In the genomic region with DNA sequence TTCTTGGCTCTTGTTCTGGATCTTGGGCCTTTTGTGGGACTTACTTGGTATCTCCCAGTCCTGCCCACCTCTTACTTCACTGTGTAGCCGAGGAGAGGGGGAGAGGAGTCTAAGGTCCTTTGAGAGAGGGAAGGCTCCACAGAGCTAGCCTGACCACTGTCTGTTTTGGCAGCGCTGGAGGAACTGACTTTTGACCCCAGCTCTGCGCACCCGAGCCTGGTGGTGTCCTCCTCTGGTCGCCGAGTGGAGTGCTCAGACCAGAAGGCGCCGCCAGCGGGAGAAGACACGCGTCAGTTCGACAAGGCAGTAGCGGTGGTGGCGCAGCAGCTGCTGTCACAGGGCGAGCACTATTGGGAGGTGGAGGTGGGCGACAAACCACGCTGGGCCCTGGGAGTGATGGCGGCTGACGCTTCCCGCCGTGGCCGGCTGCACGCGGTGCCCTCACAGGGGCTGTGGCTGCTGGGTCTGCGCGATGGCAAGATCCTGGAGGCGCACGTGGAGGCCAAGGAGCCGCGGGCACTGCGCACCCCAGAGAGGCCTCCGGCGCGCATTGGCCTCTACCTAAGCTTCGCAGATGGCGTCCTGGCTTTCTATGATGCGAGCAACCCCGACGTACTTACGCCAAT, we compare ENCODE assay signal across 8 mouse cellular contexts. TPM values are rescaled to one million over a fixed set of nuclear protein-coding genes. Genes with fewer than 3 reads are reported as not detected.
DNase-seq lines count a peak whose midpoint lies in the region; ATAC-seq and TF ChIP-seq lines count a peak whose summit lies in the region.

No protein-coding gene starts in this region.

- TF ChIP-seq EP300 in lung, postnatal 0 days (IDR thresholded peaks at IDR 0.05) = no peak

- TF ChIP-seq POLR2A in myocyte (IDR thresholded peaks at IDR 0.05; ENCODE audit: insufficient read length, low read depth) = no peak

- TF ChIP-seq CTCF in lung, postnatal 0 days (IDR thresholded peaks at IDR 0.05) = no peak

- 0 out of 2 replicates have a peak, but pooled peaks have one; percentile 19 for ATAC-seq in lung, postnatal 0 days
- no peak for ATAC-seq in embryonic facial prominence, embryonic 12.5 days (ENCODE audit: insufficient number of reproducible peaks, insufficient read depth, low FRiP score, low TSS enrichment)
- no peak for ATAC-seq in erythroid progenitor cell, adult 5-6 weeks (replicated peaks; ENCODE audit: low FRiP score, poor library complexity, severe bottlenecking)
- no peak for ATAC-seq in inflammation-experienced regulatory T-cells, adult 6 months

- H3ac ChIP-seq in myocyte (ENCODE audit: control insufficient read depth, insufficient read length) = no peak overlapping the region

- no peak overlapping the region for H3K9ac ChIP-seq in lung, postnatal 0 days (replicated peaks; ENCODE audit: low read depth)
- no peak overlapping the region for H3K9ac ChIP-seq in embryonic facial prominence, embryonic 12.5 days

- H3K79me2 ChIP-seq in myocyte (ENCODE audit: control insufficient read depth, insufficient read depth) = peaks cover 8% of the 10 kb centered on the region

- no peak overlapping the region for H3K27ac ChIP-seq in lung, postnatal 0 days (ENCODE audit: low read length)
- H3K27ac ChIP-seq in embryonic facial prominence, embryonic 12.5 days = no peak overlapping the region

- no peak overlapping the region; the same call in 1 of the 2 replicates for H3K4me2 ChIP-seq in lung, postnatal 0 days (replicated peaks; ENCODE audit: low read depth, low read length)
- peak overlapping the region; percentile 19; the same call in 1 of the 2 replicates for H3K4me2 ChIP-seq in embryonic facial prominence, embryonic 12.5 days (replicated peaks)
- H3K4me2 ChIP-seq in myocyte (ENCODE audit: low read depth) = no peak overlapping the region

- H3K36me3 ChIP-seq in lung, postnatal 0 days (ENCODE audit: insufficient read depth, low read length) = no peaks in the 10 kb centered on the region
- no peaks in the 10 kb centered on the region for H3K36me3 ChIP-seq in embryonic facial prominence, embryonic 12.5 days
- peaks cover 18% of the 10 kb centered on the region for H3K36me3 ChIP-seq in myocyte (ENCODE audit: control insufficient read depth, insufficient read depth)

- DNase-seq in lung, postnatal 0 days (ENCODE audit: low spot score) = no peak
- no peak for DNase-seq in lung, adult 18-20 months
- peak; percentile 44 to 60 for DNase-seq in kidney, postnatal 36 days
- DNase-seq in left cerebral cortex, adult 9 months (ENCODE audit: low spot score in 2 of 2) = no peak

- WGBS in lung, postnatal 0 days = 47% methylated on average over 40 of the region's 40 CpGs
- WGBS in embryonic facial prominence, embryonic 12.5 days = 45% methylated on average over 40 of the region's 40 CpGs

- H3K9me3 ChIP-seq in lung, postnatal 0 days (ENCODE audit: low read length) = no peaks in the 10 kb centered on the region
- no peaks in the 10 kb centered on the region for H3K9me3 ChIP-seq in embryonic facial prominence, embryonic 12.5 days

- no peak overlapping the region for H3K4me3 ChIP-seq in lung, postnatal 0 days (ENCODE audit: low read depth, low read length)
- H3K4me3 ChIP-seq in embryonic facial prominence, embryonic 12.5 days = no peak overlapping the region
- H3K4me3 ChIP-seq in myocyte = no peak overlapping the region

- no peaks in the 10 kb centered on the region for H3K4me1 ChIP-seq in lung, postnatal 0 days (ENCODE audit: insufficient read depth, low read depth, low read length)
- peaks cover 11% of the 10 kb centered on the region for H3K4me1 ChIP-seq in embryonic facial prominence, embryonic 12.5 days

- no peaks in the 10 kb centered on the region for H3K27me3 ChIP-seq in lung, postnatal 0 days (replicated peaks; ENCODE audit: insufficient read depth, low read length)
- peaks cover 5% of the 10 kb centered on the region for H3K27me3 ChIP-seq in embryonic facial prominence, embryonic 12.5 days
- H3K27me3 ChIP-seq in myocyte (ENCODE audit: control insufficient read depth, insufficient read depth, insufficient read length) = no peaks in the 10 kb centered on the region

TF ChIP-seq in myocyte, 11 proteins besides CTCF, POLR2A, EP300 and RAD21:
- TF ChIP-seq POLR2AphosphoS2 (IDR thresholded peaks at IDR 0.05; ENCODE audit: insufficient read length, low read depth) (peak; percentile 41), USF1 (IDR thresholded peaks at IDR 0.05; ENCODE audit: low read depth) (no peak), MAX (IDR thresholded peaks at IDR 0.05; ENCODE audit: low read depth) (no peak)

RNA-seq across cellular contexts. Expression of gene Trim72, which starts 6.1 kb away (rescaled TPM):
- 0.14 and 0.19 TPM in 2 replicates for polyA plus RNA-seq in lung, postnatal 0 days (2015; fragmentation: Nextera tagmentation; extraction: Ambion mirVana)
- polyA plus RNA-seq in embryonic facial prominence, embryonic 12.5 days (2016; fragmentation: Nextera tagmentation; extraction: Ambion mirVana) = 0.34 and 0.45 TPM in 2 replicates
- polyA plus RNA-seq in myocyte (2012; fragmentation: generic; extraction: Trizol) = 468 TPM
- not detected in 2 replicates for total RNA-seq in erythroid progenitor cell, adult 5-6 weeks (2015; ENCODE audit: low replicate concordance)
- not detected in 2 replicates for total RNA-seq in erythroid progenitor cell, adult 5-6 weeks (2017; ENCODE audit: low replicate concordance)
- not detected for polyA plus RNA-seq in inflammation-experienced regulatory T-cells, adult 6 months (2017; shearing (Covaris generic))

RNA-seq across cellular contexts. Expression of gene Pycard, which starts 16.2 kb away (rescaled TPM):
- polyA plus RNA-seq in lung, postnatal 0 days (2015; fragmentation: Nextera tagmentation; extraction: Ambion mirVana) = 33.7 and 35.3 TPM in 2 replicates
- 11.2 and 13.6 TPM in 2 replicates for polyA plus RNA-seq in embryonic facial prominence, embryonic 12.5 days (2016; fragmentation: Nextera tagmentation; extraction: Ambion mirVana)
- polyA plus RNA-seq in myocyte (2012; fragmentation: generic; extraction: Trizol) = 3.9 TPM
- 12.2 and 56.9 TPM in 2 replicates for total RNA-seq in erythroid progenitor cell, adult 5-6 weeks (2015; ENCODE audit: low replicate concordance)
- 2.2 and 5.7 TPM in 2 replicates for total RNA-seq in erythroid progenitor cell, adult 5-6 weeks (2017; ENCODE audit: low replicate concordance)
- polyA plus RNA-seq in inflammation-experienced regulatory T-cells, adult 6 months (2017; shearing (Covaris generic)) = 100 to 1,000 TPM; 229 to 406 (median 231) TPM

RNA-seq across cellular contexts. Expression of gene Fus, which starts 42.6 kb away (rescaled TPM):
- 139 and 147 TPM in 2 replicates for polyA plus RNA-seq in lung, postnatal 0 days (2015; fragmentation: Nextera tagmentation; extraction: Ambion mirVana)
- polyA plus RNA-seq in embryonic facial prominence, embryonic 12.5 days (2016; fragmentation: Nextera tagmentation; extraction: Ambion mirVana) = 582 and 594 TPM in 2 replicates
- 231 TPM for polyA plus RNA-seq in myocyte (2012; fragmentation: generic; extraction: Trizol)
- total RNA-seq in erythroid progenitor cell, adult 5-6 weeks (2015; ENCODE audit: low replicate concordance) = 125 and 187 TPM in 2 replicates
- 81.2 and 118 TPM in 2 replicates for total RNA-seq in erythroid progenitor cell, adult 5-6 weeks (2017; ENCODE audit: low replicate concordance)
- 10 to 100 TPM; 42.5 to 56.3 (median 52.6) TPM for polyA plus RNA-seq in inflammation-experienced regulatory T-cells, adult 6 months (2017; shearing (Covaris generic))

RNA-seq across cellular contexts. Expression of gene Itgam, which starts 52.6 kb away (rescaled TPM):
- 2.2 and 2.3 TPM in 2 replicates for polyA plus RNA-seq in lung, postnatal 0 days (2015; fragmentation: Nextera tagmentation; extraction: Ambion mirVana)
- 0.74 and 0.88 TPM in 2 replicates for polyA plus RNA-seq in embryonic facial prominence, embryonic 12.5 days (2016; fragmentation: Nextera tagmentation; extraction: Ambion mirVana)
- polyA plus RNA-seq in myocyte (2012; fragmentation: generic; extraction: Trizol) = 0.14 TPM
- total RNA-seq in erythroid progenitor cell, adult 5-6 weeks (2015; ENCODE audit: low replicate concordance) = 21.8 and 24.1 TPM in 2 replicates
- total RNA-seq in erythroid progenitor cell, adult 5-6 weeks (2017; ENCODE audit: low replicate concordance) = 16.9 and 19.8 TPM in 2 replicates
- polyA plus RNA-seq in inflammation-experienced regulatory T-cells, adult 6 months (2017; shearing (Covaris generic)) = 1 to 10 TPM in 2 of 3 experiments, under 1 TPM in 1; 0.09 to 1.2 (median 1.1) TPM

RNA-seq across cellular contexts. Expression of gene Gm49368, which starts 52.7 kb away (rescaled TPM):
- polyA plus RNA-seq in lung, postnatal 0 days (2015; fragmentation: Nextera tagmentation; extraction: Ambion mirVana) = 0.32 TPM in 1 of 2 replicates, not detected in the other
- polyA plus RNA-seq in embryonic facial prominence, embryonic 12.5 days (2016; fragmentation: Nextera tagmentation; extraction: Ambion mirVana) = not detected in 2 replicates
- not detected for polyA plus RNA-seq in myocyte (2012; fragmentation: generic; extraction: Trizol)
- total RNA-seq in erythroid progenitor cell, adult 5-6 weeks (2015; ENCODE audit: low replicate concordance) = not detected in 2 replicates
- not detected in 2 replicates for total RNA-seq in erythroid progenitor cell, adult 5-6 weeks (2017; ENCODE audit: low replicate concordance)
- under 1 TPM in 1 of 3 experiments, not detected in 2; 0.87 TPM for polyA plus RNA-seq in inflammation-experienced regulatory T-cells, adult 6 months (2017; shearing (Covaris generic))

Comparison
In these comparisons a context has a peak if more than half of its experiments do, and no peak if none do; other contexts are left out.
1. DNase-seq: peak in kidney, postnatal 36 days (2 of 2); none in lung, postnatal 0 days (single experiment), lung, adult 18-20 months (0 of 2) and left cerebral cortex, adult 9 months (0 of 2).
2. RNA of gene Trim72, which starts 6.1 kb away (polyA plus RNA-seq): 468 TPM in myocyte (single experiment); 0.34 to 0.45 TPM in embryonic facial prominence, embryonic 12.5 days, 0.14 to 0.19 TPM in lung, postnatal 0 days and not detected in inflammation-experienced regulatory T-cells, adult 6 months; every median in the first group is over 100 times any median in the second.